Mouse (Mus musculus) stomach, embryonic 14.5 days (tissue): Measurements from ENCODE around the gene Poln. TPM values are rescaled to one million over a fixed set of nuclear protein-coding genes. Genes with fewer than 3 reads are reported as not detected.

Experiments
- ATAC-seq: fragments of 200-750 bp; cut with Nextera tagmentation; 2 replicates; pipeline ENCODE4 v1.8.0; 2017; ENCODE audit warnings: low read depth, moderate TSS enrichment; ENCODE audit not compliant: insufficient number of reproducible peaks, insufficient read depth, low FRiP score
- H3K27ac ChIP-seq: fragments of 300-500 bp; sonication (generic); 2 replicates; pipeline ENCODE4 v1.5.1; 2014; ENCODE audit warnings: mild to moderate bottlenecking, low read length, moderate library complexity, mixed read lengths
- H3K27me3 ChIP-seq: fragments of 300-500 bp; sonication (generic); 2 replicates; pipeline ENCODE4 v1.6.1; 2014; ENCODE audit warnings: low read length, control low read depth, mixed read lengths; ENCODE audit not compliant: control insufficient read depth, insufficient read depth
- H3K36me3 ChIP-seq: fragments of 300-500 bp; sonication (generic); 2 replicates; pipeline ENCODE4 v1.6.1; 2014; ENCODE audit warnings: mild to moderate bottlenecking, control low read depth, low read length, moderate library complexity, mixed read lengths; ENCODE audit not compliant: control insufficient read depth, insufficient read depth
- H3K4me1 ChIP-seq: fragments of 300-500 bp; sonication (generic); 2 replicates; pipeline ENCODE4 v1.6.1; 2014; ENCODE audit warnings: low read length, control low read depth, mixed read lengths; ENCODE audit not compliant: control insufficient read depth, insufficient read depth
- H3K4me2 ChIP-seq: fragments of 300-500 bp; sonication (generic); replicated peaks from 2 replicates; pipeline ENCODE4 v1.6.1; 2014; ENCODE audit warnings: low read depth, low read length, control low read depth
- H3K4me3 ChIP-seq: fragments of 300-500 bp; sonication (generic); 2 replicates; pipeline ENCODE4 v1.5.1; 2014; ENCODE audit warnings: low read depth, low read length, control low read depth
- H3K9ac ChIP-seq: fragments of 300-500 bp; sonication (generic); replicated peaks from 2 replicates; pipeline ENCODE4 v1.6.1; 2014; ENCODE audit warnings: low read depth, mild to moderate bottlenecking, control low read depth, low read length, moderate library complexity, mixed read lengths
- H3K9me3 ChIP-seq: fragments of 300-500 bp; sonication (generic); 2 replicates; pipeline ENCODE4 v1.6.1; 2016; ENCODE audit warnings: low read depth, low read length, control low read depth; ENCODE audit not compliant: control insufficient read depth
- WGBS: fragments of 180-500 bp; shearing (Covaris S2); extraction: QIAGEN DNeasy Blood & Tissue Kit; methylation state at CpG from one replicate; pipeline ENCODE4 v1.1.7; 2014; 5-methylcytosine and 5-hydroxymethylcytosine counted together
- polyA plus RNA-seq: library from polyadenylated mRNA; unstranded; fragments of >200 nt; fragmentation: Nextera tagmentation; extraction: Ambion mirVana; gene quantifications from 2 replicates; pipeline ENCODE4 v1.2.1, GENCODE M21; 2014

Poln gene
- polyA plus RNA-seq, 1 experiment from 2014 or later, result 1.1 TPM

GRCm38 (mm10) chr5:33983309-33984121, 185.7 kb downstream of the Poln start, which contains the start of gene Gm1673:
Gene Gm1673 (plus strand): TSS chr5:33983433.
- no peaks in the 10 kb centered on the region for H3K27me3 ChIP-seq
- H3K4me1 ChIP-seq, result 0 out of 2 replicates have a peak, but pooled peaks cover 15% of the 10 kb centered on the region
- ATAC-seq, result peak; percentile 88
- H3K9me3 ChIP-seq, result no peaks in the 10 kb centered on the region
- H3K36me3 ChIP-seq, result no peaks in the 10 kb centered on the region
- WGBS, result under 1% methylated on average over 88 of the region's 88 CpGs
- peak within 1 kb of the TSS; percentile 85 for H3K4me2 ChIP-seq
- peak within 1 kb of the TSS; percentile 85 for H3K4me3 ChIP-seq
- H3K27ac ChIP-seq, result peak within 1 kb of the TSS; percentile 6; the same call in 1 of the 2 replicates
- peak within 1 kb of the TSS; percentile 63 for H3K9ac ChIP-seq

- Histone ChIP-seq H3K27ac (peak overlapping the region; percentile 6; the same call in 1 of the 2 replicates), H3K4me1 (0 out of 2 replicates have a peak, but pooled peaks cover 15% of the 10 kb centered on the region), H3K36me3 (no peaks in the 10 kb centered on the region), H3K9ac (peak overlapping the region; percentile 55), H3K4me2 (peak overlapping the region; percentile 85), H3K9me3 (no peaks in the 10 kb centered on the region), H3K4me3 (peak overlapping the region; percentile 85), H3K27me3 (no peaks in the 10 kb centered on the region)
- peak; percentile 29; the same call in 1 of the 2 replicates for ATAC-seq
- 4% methylated on average over 26 of the region's 26 CpGs for WGBS
These were observed 186.5 kb downstream of the Poln start for GRCm38 (mm10) chr5:33982731-33983259.

- 37% methylated on average over 3 of the region's 3 CpGs for WGBS
- Histone ChIP-seq H3K4me2 (no peak overlapping the region), H3K9ac (no peak overlapping the region), H3K27me3 (no peaks in the 10 kb centered on the region), H3K36me3 (no peaks in the 10 kb centered on the region), H3K9me3 (no peaks in the 10 kb centered on the region), H3K4me1 (no peaks in the 10 kb centered on the region), H3K4me3 (no peak overlapping the region), H3K27ac (no peak overlapping the region)
- no peak for ATAC-seq
These were observed 193.0 kb downstream of the Poln start for GRCm38 (mm10) chr5:33976267-33976666.

DNA sequence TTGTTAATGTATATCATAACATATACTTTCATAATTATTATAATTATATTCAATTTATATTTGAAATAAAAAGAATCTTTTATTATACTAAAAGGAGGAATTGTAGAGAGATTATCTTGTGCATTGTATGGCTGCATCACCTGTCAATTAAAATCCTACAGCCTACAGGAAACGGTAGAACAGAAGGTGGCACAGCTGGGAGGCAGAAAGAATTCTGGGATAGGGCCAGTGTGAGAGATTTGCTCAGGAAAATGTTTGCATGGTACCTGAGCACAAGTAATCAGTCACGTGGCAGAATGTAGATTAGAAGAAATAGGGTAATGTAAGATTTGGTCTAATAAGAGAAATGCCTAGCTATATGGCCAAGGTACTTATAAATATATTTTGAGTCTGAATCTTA, 194.5 kb downstream of the Poln start:
- no peak overlapping the region for H3K4me2 ChIP-seq
- ATAC-seq, result no peak
- H3K9ac ChIP-seq, result no peak overlapping the region
- H3K27me3 ChIP-seq, result no peaks in the 10 kb centered on the region
- no peak overlapping the region for H3K27ac ChIP-seq
- no peaks in the 10 kb centered on the region for H3K4me1 ChIP-seq
- 47% methylated on average over 2 of the region's 2 CpGs for WGBS
- H3K36me3 ChIP-seq, result no peaks in the 10 kb centered on the region
- no peak overlapping the region for H3K4me3 ChIP-seq
- H3K9me3 ChIP-seq, result no peaks in the 10 kb centered on the region

- 63% methylated on average over 4 of the region's 4 CpGs for whole genome bisulfite sequencing
These were observed 209.9 kb downstream of the Poln start for GRCm38 (mm10) chr5:33959382-33959781.

More at GRCm38 (mm10) chr5:33959382-33959781, 209.9 kb downstream of the Poln start:
- Histone ChIP-seq H3K27ac (no peak overlapping the region), H3K9me3 (0 out of 2 replicates have a peak, but pooled peaks cover 3% of the 10 kb centered on the region), H3K36me3 (no peaks in the 10 kb centered on the region), H3K4me1 (no peaks in the 10 kb centered on the region), H3K4me3 (no peak overlapping the region), H3K27me3 (no peaks in the 10 kb centered on the region), H3K4me2 (no peak overlapping the region), H3K9ac (no peak overlapping the region)
- ATAC-seq, result no peak

Other genes starting within 250 kb of the Poln start
- 46.7 and 51.6 TPM in 2 replicates for gene Nelfa, start 233.0 kb downstream of the Poln start, polyA plus RNA-seq
- gene Gm1673, start 186.0 kb downstream of the Poln start, polyA plus RNA-seq, result 71.7 and 89.8 TPM in 2 replicates
- gene Nat8l, start 173.5 kb downstream of the Poln start, polyA plus RNA-seq, result 0.24 and 0.29 TPM in 2 replicates
- gene Haus3, start 79 bp upstream of the Poln start, polyA plus RNA-seq, result 29.8 and 33.1 TPM in 2 replicates
- 51.4 and 58.6 TPM in 2 replicates for gene Mxd4, start 18.3 kb upstream of the Poln start, polyA plus RNA-seq
- gene Zfyve28, start 119.0 kb upstream of the Poln start, polyA plus RNA-seq, result 0.62 and 0.73 TPM in 2 replicates
- not detected in 2 replicates for gene Cfap99, start 119.2 kb upstream of the Poln start, polyA plus RNA-seq
- 183 and 188 TPM in 2 replicates for gene Rnf4, start 166.8 kb upstream of the Poln start, polyA plus RNA-seq
- gene Fam193a, start 200.5 kb upstream of the Poln start, polyA plus RNA-seq, result 17.9 and 25.3 TPM in 2 replicates